Mouse (Mus musculus) gastrocnemius, postnatal 36 days (tissue): ENCODE results near the gene Coro1a. TPM values are rescaled to one million over a fixed set of nuclear protein-coding genes. Genes with fewer than 3 reads are reported as not detected.

Source experiments
- DNase-seq, 2 experiments: peaks; one replicate each; pipeline ENCODE4 v3.0.0; 2022
- intact Hi-C: fragments of 180-260 bp; cut with DNase I; formaldehyde crosslinking; loops from one replicate; pipeline ENCODE4 v1.15.1; 2025
- total RNA-seq, 2 experiments: library from RNA; stranded (reverse); gene quantifications; 2 replicates each; pipeline ENCODE4 v1.2.3; 2021

The Coro1a gene
- total RNA-seq, 2 experiments from 2014 or later: 2.6 to 5.2 TPM

- intact Hi-C loops: no loop called here
Measured at GRCm38 (mm10) chr7:126710266-126710665, 2.7 kb upstream of the Coro1a start.

GRCm38 (mm10) chr7:126708175-126708952 is 777 bp upstream of the Coro1a start:
- intact Hi-C loops: no loop called here
- no peak for DNase-seq

More at GRCm38 (mm10) chr7:126710266-126710665, 2.7 kb upstream of the Coro1a start:
- DNase-seq: no peak

GRCm38 (mm10) chr7:126704121-126704980 is 3.2 kb downstream of the Coro1a start:
- peak; percentile 58 to 65 for DNase-seq
- intact Hi-C loops: no loop called here

GRCm38 (mm10) chr7:126703757-126704077 is 3.9 kb downstream of the Coro1a start:
- intact Hi-C loops: no loop called here
- DNase-seq: no peak

- DNase-seq: no peak
- intact Hi-C loops: no loop called here
Measured at GRCm38 (mm10) chr7:126702861-126703756, 4.5 kb downstream of the Coro1a start.

- intact Hi-C loops: no loop called here
- no peak for DNase-seq
Measured at GRCm38 (mm10) chr7:126702358-126702757, 5.2 kb downstream of the Coro1a start.

- DNase-seq: no peak
- intact Hi-C loops: no loop called here
Measured at GRCm38 (mm10) chr7:126701559-126702357, 5.8 kb downstream of the Coro1a start.

- intact Hi-C loops: no loop called here
Measured at GRCm38 (mm10) chr7:126701070-126701469, 6.5 kb downstream of the Coro1a start.

GRCm38 (mm10) chr7:126700063-126701015 is 7.2 kb downstream of the Coro1a start:
- intact Hi-C loops: no loop called here

More at GRCm38 (mm10) chr7:126701070-126701469, 6.5 kb downstream of the Coro1a start:
- peak; percentile 83 for DNase-seq

GRCm38 (mm10) chr7:126697838-126698237 is 9.7 kb downstream of the Coro1a start:
- intact Hi-C loops: loop anchor here (5.0 kb wide), 1 partner anchor 111 kb away; the partner anchor contains the start of gene Cln3
- DNase-seq: no peak

More at GRCm38 (mm10) chr7:126700063-126701015, 7.2 kb downstream of the Coro1a start:
- DNase-seq: no peak

- intact Hi-C loops: loop anchor here (5.0 kb wide), 1 partner anchor 110 kb away; the partner anchor contains the start of gene Cln3
- DNase-seq: no peak
Measured at GRCm38 (mm10) chr7:126696886-126697285, 10.7 kb downstream of the Coro1a start.

- intact Hi-C loops: loop anchor here (5.0 kb wide), 1 partner anchor 109 kb away; the partner anchor contains the start of gene Cln3
Measured at GRCm38 (mm10) chr7:126696303-126696702, 11.3 kb downstream of the Coro1a start.

GRCm38 (mm10) chr7:126695631-126696207 is 11.9 kb downstream of the Coro1a start, which contains the start of gene Slx1b:
TSS of gene Slx1b (minus strand) at chr7:126695784.
- DNase-seq: peak; percentile 92 to 94
- intact Hi-C loops: loop anchor here (5.0 kb wide), 1 partner anchor 108 kb away; the partner anchor contains the start of gene Cln3

More at GRCm38 (mm10) chr7:126696303-126696702, 11.3 kb downstream of the Coro1a start:
- DNase-seq: no peak

GRCm38 (mm10) chr7:126695210-126695611 is 12.4 kb downstream of the Coro1a start, which contains the start of gene Bola2:
TSS of gene Bola2 (plus strand) at chr7:126695401.
- DNase-seq: peak; percentile 61 to 76
- intact Hi-C loops: loop anchor here (5.0 kb wide), 1 partner anchor 108 kb away; the partner anchor contains the start of gene Cln3

GRCm38 (mm10) chr7:126694441-126695051 is 13.0 kb downstream of the Coro1a start:
- no peak for DNase-seq
- intact Hi-C loops: loop anchor here (5.0 kb wide), 1 partner anchor 107 kb away; the partner anchor contains the start of gene Cln3

- intact Hi-C loops: loop anchor here (2.0 kb wide), 1 partner anchor 55 kb away; no protein-coding TSS in a partner anchor
- DNase-seq: no peak
Measured at GRCm38 (mm10) chr7:126693781-126694180, 13.8 kb downstream of the Coro1a start.

GRCm38 (mm10) chr7:126693256-126693655 is 14.3 kb downstream of the Coro1a start:
- DNase-seq: peak; percentile 76 to 81
- intact Hi-C loops: loop anchor here (2.0 kb wide), 1 partner anchor 54 kb away; no protein-coding TSS in a partner anchor
